Mouse (Mus musculus): ENCODE data around the gene Zkscan16. TPM values are rescaled to one million over a fixed set of nuclear protein-coding genes. Genes with fewer than 3 reads are reported as not detected.

The Zkscan16 gene
- polyA plus RNA-seq, 1 experiment from 2014 or later: 0.16 TPM

DNA sequence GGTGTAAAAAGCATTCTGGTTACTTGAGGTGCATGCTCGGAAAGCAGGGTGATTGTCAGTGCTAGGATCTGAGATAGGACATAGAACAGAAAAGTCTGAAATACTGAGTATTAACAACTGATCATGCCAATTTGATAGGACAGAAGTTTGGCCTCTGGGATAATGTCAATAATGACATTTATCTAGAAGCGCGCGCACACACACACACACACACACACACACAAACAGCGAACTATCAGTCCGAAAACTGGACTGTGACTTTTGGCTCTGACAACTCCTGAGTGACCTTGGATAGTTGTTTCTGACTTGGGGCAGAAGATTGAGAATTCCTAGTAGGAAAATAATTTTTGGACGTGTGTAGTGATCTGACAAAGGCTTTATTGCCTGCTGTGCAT lies 60.4 kb downstream of the Zkscan16 start:
- H3K27ac ChIP-seq (replicated peaks in 1 of 2; ENCODE audit: control insufficient read depth in 1 of 2, insufficient read depth in 1 of 2, low read depth in 2 of 2, low read length in 2 of 2): peak overlapping the region in 1 of 2 experiments; percentile 87; a peak in 1 of 4 replicates
- no peaks in the 10 kb centered on the region for H3K9me3 ChIP-seq (ENCODE audit: control insufficient read depth, low read length)
- 22% methylated on average over 7 of the region's 7 CpGs for whole genome bisulfite sequencing
- no peaks in the 10 kb centered on the region for H3K36me3 ChIP-seq (ENCODE audit: control insufficient read depth, insufficient read depth, low read length)
- H3K4me3 ChIP-seq (ENCODE audit: control insufficient read depth in 1 of 2, insufficient read depth in 1 of 2, low read depth in 1 of 2, low read length in 2 of 2): peak overlapping the region; percentile 74 to 82
- peak overlapping the region; percentile 92 for H3K4me2 ChIP-seq (ENCODE audit: low read length)
- H3K4me1 ChIP-seq (ENCODE audit: control insufficient read depth in 2 of 2, insufficient read depth in 2 of 2, low read length in 2 of 2): peaks cover 8 to 22% of the 10 kb centered on the region in 2 experiments
- H3K27me3 ChIP-seq (ENCODE audit: control insufficient read depth, insufficient read depth, low read length): no peaks in the 10 kb centered on the region
- H3K9ac ChIP-seq (ENCODE audit: low read length): peak overlapping the region; percentile 88
- ATAC-seq (ENCODE audit: insufficient number of reproducible peaks, insufficient read depth, low FRiP score, low read depth): no peak

DNA sequence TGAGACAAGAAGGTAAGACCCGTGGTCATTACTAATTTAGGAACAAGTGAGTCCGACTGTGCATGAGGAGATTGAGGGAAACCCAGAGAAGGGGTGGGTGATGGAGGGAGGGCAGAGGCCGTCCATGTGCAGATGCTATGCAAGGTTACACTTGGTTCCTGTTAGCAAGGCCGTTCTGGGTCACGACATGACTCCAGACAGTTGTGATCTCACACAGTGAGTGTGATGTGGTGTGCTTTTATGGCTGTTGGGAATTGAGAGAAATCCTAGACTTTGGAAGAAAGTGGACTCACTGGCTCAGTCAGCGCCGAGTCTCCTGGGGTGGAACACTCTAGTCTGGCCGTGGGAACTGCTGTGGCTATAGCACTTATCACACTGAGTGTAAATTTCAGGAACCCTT lies 62.8 kb downstream of the Zkscan16 start:
- no peaks in the 10 kb centered on the region for H3K27me3 ChIP-seq (ENCODE audit: control insufficient read depth, insufficient read depth, low read length)
- 59% methylated on average over 8 of the region's 8 CpGs for whole genome bisulfite sequencing
- H3K27ac ChIP-seq (replicated peaks in 1 of 2; ENCODE audit: control insufficient read depth in 1 of 2, insufficient read depth in 1 of 2, low read depth in 2 of 2, low read length in 2 of 2): no peak overlapping the region
- H3K9me3 ChIP-seq (ENCODE audit: control insufficient read depth, low read length): no peaks in the 10 kb centered on the region
- no peaks in the 10 kb centered on the region for H3K36me3 ChIP-seq (ENCODE audit: control insufficient read depth, insufficient read depth, low read length)
- H3K4me1 ChIP-seq (ENCODE audit: control insufficient read depth in 2 of 2, insufficient read depth in 2 of 2, low read length in 2 of 2): peaks cover 11 to 34% of the 10 kb centered on the region in 2 experiments
- H3K4me3 ChIP-seq (ENCODE audit: control insufficient read depth in 1 of 2, insufficient read depth in 1 of 2, low read depth in 1 of 2, low read length in 2 of 2): no peak overlapping the region
- H3K9ac ChIP-seq (ENCODE audit: low read length): no peak overlapping the region
- ATAC-seq (ENCODE audit: insufficient number of reproducible peaks, insufficient read depth, low FRiP score, low read depth): no peak
- no peak overlapping the region for H3K4me2 ChIP-seq (ENCODE audit: low read length)

DNA sequence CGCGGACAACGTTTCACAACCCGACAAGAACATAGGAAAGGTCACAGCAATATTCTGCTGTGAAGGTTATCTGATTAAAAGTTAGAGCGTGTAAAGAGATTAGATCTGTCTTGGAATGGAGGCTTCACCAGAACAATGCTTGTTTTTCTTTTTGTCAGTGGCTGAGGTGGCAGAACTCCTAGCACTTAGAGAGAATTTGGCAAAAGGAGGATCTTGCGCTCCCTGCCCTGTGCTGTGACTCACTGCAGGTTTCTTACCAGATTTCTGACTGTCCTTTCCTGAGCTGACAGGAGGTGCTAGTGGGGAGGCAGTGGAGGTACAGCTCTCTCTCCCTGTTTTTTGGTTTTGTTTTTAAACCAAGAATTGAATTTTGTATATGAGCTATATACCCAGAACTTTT lies 63.6 kb downstream of the Zkscan16 start:
- no peaks in the 10 kb centered on the region for H3K27me3 ChIP-seq (ENCODE audit: control insufficient read depth, insufficient read depth, low read length)
- H3K9me3 ChIP-seq (ENCODE audit: control insufficient read depth, low read length): no peaks in the 10 kb centered on the region
- no peak overlapping the region for H3K4me2 ChIP-seq (ENCODE audit: low read length)
- peaks cover 13 to 37% of the 10 kb centered on the region in 2 experiments for H3K4me1 ChIP-seq (ENCODE audit: control insufficient read depth in 2 of 2, insufficient read depth in 2 of 2, low read length in 2 of 2)
- 80% methylated on average over 6 of the region's 6 CpGs for WGBS
- no peaks in the 10 kb centered on the region for H3K36me3 ChIP-seq (ENCODE audit: control insufficient read depth, insufficient read depth, low read length)
- H3K27ac ChIP-seq (replicated peaks in 1 of 2; ENCODE audit: control insufficient read depth in 1 of 2, insufficient read depth in 1 of 2, low read depth in 2 of 2, low read length in 2 of 2): no peak overlapping the region
- no peak for ATAC-seq (ENCODE audit: insufficient number of reproducible peaks, insufficient read depth, low FRiP score, low read depth)
- no peak overlapping the region for H3K4me3 ChIP-seq (ENCODE audit: control insufficient read depth in 1 of 2, insufficient read depth in 1 of 2, low read depth in 1 of 2, low read length in 2 of 2)
- no peak overlapping the region for H3K9ac ChIP-seq (ENCODE audit: low read length)

Other genes with a start within 250 kb of the Zkscan16 start
- not detected in 2 replicates for gene Olfr267, start 155.9 kb upstream of the Zkscan16 start, polyA plus RNA-seq (2014; fragmentation: Nextera tagmentation; extraction: Ambion mirVana)
- gene Ecpas, start 30.9 kb upstream of the Zkscan16 start, polyA plus RNA-seq (2014; fragmentation: Nextera tagmentation; extraction: Ambion mirVana): 37.7 and 38.2 TPM in 2 replicates
- gene Ptgr1, start 43.5 kb downstream of the Zkscan16 start, polyA plus RNA-seq (2014; fragmentation: Nextera tagmentation; extraction: Ambion mirVana): 10.1 and 10.7 TPM in 2 replicates
- gene Dnajc25, start 51.4 kb downstream of the Zkscan16 start, polyA plus RNA-seq (2014; fragmentation: Nextera tagmentation; extraction: Ambion mirVana): 13.7 and 15.9 TPM in 2 replicates
- 12.2 and 15.9 TPM in 2 replicates for gene Gm20503, start 59.6 kb downstream of the Zkscan16 start, polyA plus RNA-seq (2014; fragmentation: Nextera tagmentation; extraction: Ambion mirVana)
- 31.5 and 47.5 TPM in 2 replicates for gene Gng10, start 91.5 kb downstream of the Zkscan16 start, polyA plus RNA-seq (2014; fragmentation: Nextera tagmentation; extraction: Ambion mirVana)
- gene AI481877, start 195.4 kb downstream of the Zkscan16 start, polyA plus RNA-seq (2014; fragmentation: Nextera tagmentation; extraction: Ambion mirVana): not detected in 2 replicates
- 10.7 and 11.0 TPM in 2 replicates for gene Ugcg, start 245.6 kb downstream of the Zkscan16 start, polyA plus RNA-seq (2014; fragmentation: Nextera tagmentation; extraction: Ambion mirVana)